Mouse (Mus musculus): ENCODE results near the gene L3mbtl4. TPM values are rescaled to one million over a fixed set of nuclear protein-coding genes. Genes with fewer than 3 reads are reported as not detected.

L3mbtl4 gene
- polyA plus RNA-seq, 1 experiment from 2014 or later = not detected

GRCm38 (mm10) chr17:68585195-68585594 lies 311.6 kb downstream of the L3mbtl4 start:
- Histone ChIP-seq H3K4me3 (no peak overlapping the region), H3K4me2 (no peak overlapping the region), H3K36me3 (no peaks in the 10 kb centered on the region), H3K9me3 (replicated peaks) (no peaks in the 10 kb centered on the region), H3K9ac (no peak overlapping the region), H3K27me3 (replicated peaks) (no peaks in the 10 kb centered on the region), H3K4me1 (no peaks in the 10 kb centered on the region), H3K27ac (no peak overlapping the region)
- 62% methylated on average over 3 of the region's 3 CpGs for WGBS (ENCODE audit: insufficient replicate concordance)
- no peak for ATAC-seq

- WGBS (ENCODE audit: insufficient replicate concordance) = 52% methylated on average over 4 of the region's 4 CpGs
- Histone ChIP-seq H3K9me3 (replicated peaks) (no peaks in the 10 kb centered on the region), H3K4me2 (no peak overlapping the region), H3K27me3 (replicated peaks) (no peaks in the 10 kb centered on the region), H3K9ac (no peak overlapping the region), H3K4me1 (no peaks in the 10 kb centered on the region), H3K27ac (no peak overlapping the region), H3K36me3 (no peaks in the 10 kb centered on the region), H3K4me3 (no peak overlapping the region)
- no peak for ATAC-seq
Observed at GRCm38 (mm10) chr17:68591619-68592018, 318.0 kb downstream of the L3mbtl4 start.

GRCm38 (mm10) chr17:68602744-68603143 lies 329.1 kb downstream of the L3mbtl4 start:
- Histone ChIP-seq H3K4me1 (no peaks in the 10 kb centered on the region), H3K9me3 (replicated peaks) (no peaks in the 10 kb centered on the region), H3K4me3 (no peak overlapping the region), H3K27ac (no peak overlapping the region), H3K4me2 (no peak overlapping the region), H3K27me3 (replicated peaks) (no peaks in the 10 kb centered on the region), H3K36me3 (no peaks in the 10 kb centered on the region), H3K9ac (no peak overlapping the region)
- WGBS (ENCODE audit: insufficient replicate concordance) = 54% methylated on average over 4 of the region's 4 CpGs
- no peak for ATAC-seq

- 52% methylated on average over 6 of the region's 6 CpGs for WGBS (ENCODE audit: insufficient replicate concordance)
- no peaks in the 10 kb centered on the region for H3K36me3 ChIP-seq
- no peaks in the 10 kb centered on the region for H3K9me3 ChIP-seq (replicated peaks)
- H3K4me2 ChIP-seq = no peak overlapping the region
- no peak overlapping the region for H3K9ac ChIP-seq
- no peak overlapping the region for H3K27ac ChIP-seq
- no peak for ATAC-seq
- H3K27me3 ChIP-seq (replicated peaks) = no peaks in the 10 kb centered on the region
- H3K4me3 ChIP-seq = no peak overlapping the region
- H3K4me1 ChIP-seq = no peaks in the 10 kb centered on the region
Observed at GRCm38 (mm10) chr17:68607691-68608090, 334.1 kb downstream of the L3mbtl4 start.

DNA sequence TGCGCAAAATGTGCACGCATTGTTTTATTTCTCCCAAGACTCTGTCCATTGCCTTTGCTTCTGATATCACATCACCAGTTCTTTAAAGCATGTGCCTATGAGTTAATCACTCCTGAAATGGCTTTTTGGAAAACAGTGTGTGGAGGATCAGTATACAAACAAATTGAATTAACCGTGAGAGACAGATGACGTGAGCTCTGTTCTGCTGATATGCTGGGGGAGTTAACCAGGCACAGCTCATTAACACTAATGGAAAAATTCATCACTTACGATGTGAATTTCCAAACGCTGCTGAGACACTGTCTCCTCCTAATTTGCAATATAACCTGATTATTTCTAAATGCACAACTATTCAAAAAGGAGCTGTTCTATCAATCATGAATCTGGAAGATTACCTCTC lies 337.6 kb downstream of the L3mbtl4 start:
- WGBS (ENCODE audit: insufficient replicate concordance) = 73% methylated on average over 6 of the region's 6 CpGs
- no peak for ATAC-seq
- no peak overlapping the region for H3K4me2 ChIP-seq
- no peak overlapping the region for H3K4me3 ChIP-seq
- no peaks in the 10 kb centered on the region for H3K4me1 ChIP-seq
- no peaks in the 10 kb centered on the region for H3K36me3 ChIP-seq
- H3K27ac ChIP-seq = no peak overlapping the region
- no peaks in the 10 kb centered on the region for H3K27me3 ChIP-seq (replicated peaks)
- H3K9me3 ChIP-seq (replicated peaks) = no peaks in the 10 kb centered on the region
- H3K9ac ChIP-seq = no peak overlapping the region

GRCm38 (mm10) chr17:68625281-68625680 lies 351.7 kb downstream of the L3mbtl4 start:
- H3K4me2 ChIP-seq = no peak overlapping the region
- no peak overlapping the region for H3K4me3 ChIP-seq
- H3K27ac ChIP-seq = no peak overlapping the region
- no peaks in the 10 kb centered on the region for H3K4me1 ChIP-seq
- no peaks in the 10 kb centered on the region for H3K27me3 ChIP-seq (replicated peaks)
- no peak overlapping the region for H3K9ac ChIP-seq
- H3K9me3 ChIP-seq (replicated peaks) = no peaks in the 10 kb centered on the region
- H3K36me3 ChIP-seq = no peaks in the 10 kb centered on the region
- WGBS (ENCODE audit: insufficient replicate concordance) = 68% methylated on average over 4 of the region's 4 CpGs
- ATAC-seq = no peak

- Histone ChIP-seq H3K9me3 (replicated peaks) (no peaks in the 10 kb centered on the region), H3K27me3 (replicated peaks) (no peaks in the 10 kb centered on the region), H3K9ac (no peak overlapping the region), H3K4me2 (no peak overlapping the region), H3K27ac (no peak overlapping the region), H3K4me3 (no peak overlapping the region), H3K36me3 (no peaks in the 10 kb centered on the region), H3K4me1 (no peaks in the 10 kb centered on the region)
- 59% methylated on average over 7 of the region's 7 CpGs for WGBS (ENCODE audit: insufficient replicate concordance)
- no peak for ATAC-seq
Observed at GRCm38 (mm10) chr17:68629631-68630426, 356.2 kb downstream of the L3mbtl4 start.

GRCm38 (mm10) chr17:68631396-68631795 lies 357.8 kb downstream of the L3mbtl4 start:
- Histone ChIP-seq H3K27me3 (replicated peaks) (no peaks in the 10 kb centered on the region), H3K9me3 (replicated peaks) (no peaks in the 10 kb centered on the region), H3K27ac (no peak overlapping the region), H3K4me1 (no peaks in the 10 kb centered on the region), H3K9ac (no peak overlapping the region), H3K4me3 (no peak overlapping the region), H3K36me3 (no peaks in the 10 kb centered on the region), H3K4me2 (no peak overlapping the region)
- ATAC-seq = no peak
- WGBS (ENCODE audit: insufficient replicate concordance) = 73% methylated on average over 8 of the region's 8 CpGs

DNA sequence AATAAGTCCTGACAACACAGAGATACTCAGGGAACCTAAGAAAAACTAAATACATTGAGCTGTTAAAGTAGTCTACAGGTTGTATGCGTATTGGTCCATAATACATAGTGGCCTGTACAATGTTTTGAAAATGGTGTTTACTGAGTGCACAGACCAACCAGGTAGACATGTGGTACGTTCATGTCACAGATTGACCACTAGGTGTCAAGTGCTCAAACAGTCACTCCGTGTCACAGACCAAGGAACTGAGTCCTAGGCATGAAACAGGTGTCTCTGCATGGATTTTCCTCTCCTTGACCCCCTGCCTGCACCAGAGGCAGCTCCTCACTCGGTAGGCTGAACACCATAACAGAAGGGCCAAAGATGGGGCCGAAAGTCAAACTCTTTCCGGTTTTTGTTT lies 366.6 kb downstream of the L3mbtl4 start:
- no peaks in the 10 kb centered on the region for H3K36me3 ChIP-seq
- 63% methylated on average over 6 of the region's 6 CpGs for WGBS (ENCODE audit: insufficient replicate concordance)
- H3K27ac ChIP-seq = no peak overlapping the region
- H3K4me2 ChIP-seq = no peak overlapping the region
- H3K4me3 ChIP-seq = no peak overlapping the region
- no peak overlapping the region for H3K9ac ChIP-seq
- no peak for ATAC-seq
- no peaks in the 10 kb centered on the region for H3K4me1 ChIP-seq
- H3K9me3 ChIP-seq (replicated peaks) = no peaks in the 10 kb centered on the region
- no peaks in the 10 kb centered on the region for H3K27me3 ChIP-seq (replicated peaks)

DNA sequence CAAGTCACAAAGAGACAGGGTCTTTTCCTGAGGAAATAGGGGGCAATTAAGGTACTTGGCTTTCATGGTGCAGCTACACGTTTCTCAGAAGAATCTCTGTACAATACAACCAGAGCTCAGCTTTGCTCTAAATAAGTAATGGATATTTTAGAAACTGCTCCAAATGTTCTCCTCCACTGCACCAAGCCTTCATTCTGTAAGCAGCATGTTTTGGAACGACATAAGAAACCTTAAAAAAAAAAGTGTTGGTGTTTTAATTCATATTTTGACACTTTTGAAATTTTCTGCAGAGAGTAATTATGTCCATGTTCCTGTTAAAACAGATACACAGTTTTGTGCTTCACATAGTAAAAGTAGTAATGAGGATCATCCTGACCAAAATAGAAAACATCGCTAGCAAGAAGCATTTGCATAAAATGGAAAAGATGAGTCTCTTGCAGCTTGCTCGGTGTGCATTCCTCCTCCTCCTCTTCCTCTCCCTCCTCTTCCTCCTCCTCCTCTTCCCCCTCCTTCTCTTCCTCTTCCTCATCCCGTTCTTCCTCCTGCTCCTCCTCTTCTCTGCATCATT lies 369.0 kb downstream of the L3mbtl4 start:
- Histone ChIP-seq H3K27me3 (replicated peaks) (no peaks in the 10 kb centered on the region), H3K4me1 (no peaks in the 10 kb centered on the region), H3K9me3 (replicated peaks) (no peaks in the 10 kb centered on the region), H3K36me3 (no peaks in the 10 kb centered on the region), H3K9ac (no peak overlapping the region), H3K4me3 (no peak overlapping the region), H3K4me2 (no peak overlapping the region), H3K27ac (no peak overlapping the region)
- 48% methylated on average over 5 of the region's 5 CpGs for WGBS (ENCODE audit: insufficient replicate concordance)
- ATAC-seq = no peak

DNA sequence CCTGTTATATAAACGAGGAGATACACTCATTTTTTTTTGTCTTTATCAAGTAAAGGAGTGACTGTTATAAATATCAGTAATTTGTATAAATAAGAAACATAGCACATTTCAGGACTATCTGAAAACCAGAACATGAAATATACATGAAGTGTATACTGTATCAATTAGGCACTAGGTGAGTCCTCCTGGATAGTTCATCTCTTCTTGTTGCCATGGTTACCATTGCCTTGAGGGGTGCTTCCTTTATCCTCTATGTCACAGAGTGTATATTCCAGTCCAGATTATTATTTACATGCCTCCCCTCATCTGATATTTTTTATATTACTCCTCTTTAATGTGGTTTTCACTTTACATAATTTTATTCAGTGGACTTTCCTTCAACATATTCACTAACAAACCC lies 392.9 kb downstream of the L3mbtl4 start:
- no peaks in the 10 kb centered on the region for H3K27me3 ChIP-seq (replicated peaks)
- WGBS (ENCODE audit: insufficient replicate concordance) = 52% methylated on average over 1 of the region's 1 CpGs
- no peak overlapping the region for H3K4me2 ChIP-seq
- H3K4me1 ChIP-seq = no peaks in the 10 kb centered on the region
- H3K9ac ChIP-seq = no peak overlapping the region
- no peak overlapping the region for H3K4me3 ChIP-seq
- H3K9me3 ChIP-seq (replicated peaks) = no peaks in the 10 kb centered on the region
- no peaks in the 10 kb centered on the region for H3K36me3 ChIP-seq
- no peak overlapping the region for H3K27ac ChIP-seq
- ATAC-seq = no peak

DNA sequence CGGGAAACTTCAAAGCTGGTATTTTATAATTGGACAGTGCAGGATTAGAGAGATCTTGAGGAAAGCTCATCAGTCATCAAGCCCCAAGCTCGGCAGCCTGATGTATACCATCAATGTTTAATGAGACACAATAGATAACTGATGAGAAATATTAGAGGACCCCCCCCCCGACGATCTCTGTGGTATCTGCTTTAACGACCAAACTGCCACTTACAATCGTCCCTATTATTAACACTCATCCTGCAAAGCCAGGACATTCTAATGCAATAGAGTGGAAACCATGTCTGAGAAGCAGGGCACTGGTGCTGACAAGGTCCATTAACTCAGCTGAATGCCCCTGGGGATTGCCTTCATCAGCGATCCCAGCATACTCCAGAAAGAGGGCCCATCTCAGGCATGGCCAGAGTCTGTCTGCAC lies 398.5 kb downstream of the L3mbtl4 start:
- Histone ChIP-seq H3K9ac (no peak overlapping the region), H3K4me3 (no peak overlapping the region), H3K27ac (no peak overlapping the region), H3K36me3 (no peaks in the 10 kb centered on the region), H3K4me2 (no peak overlapping the region), H3K9me3 (replicated peaks) (0 out of 2 replicates have a peak, but pooled peaks cover 5% of the 10 kb centered on the region), H3K27me3 (replicated peaks) (no peaks in the 10 kb centered on the region), H3K4me1 (no peaks in the 10 kb centered on the region)
- 73% methylated on average over 7 of the region's 7 CpGs for WGBS (ENCODE audit: insufficient replicate concordance)
- ATAC-seq = no peak
